Comparison of ENCODE assay signal across 9 mouse cellular contexts in genomic region chr4:137882663-137883062, GRCm38 (mm10). TPM values are rescaled to one million over a fixed set of nuclear protein-coding genes. Genes with fewer than 3 reads are reported as not detected.
DNase-seq lines count a peak whose midpoint lies in the region; ATAC-seq lines count a peak whose summit lies in the region.
"Had no signal": no experiment of that assay in that cellular context is flagged by ENCODE, and none has a peak within 500 bp of the region (broad histone marks: within the 10 kb centered on the region; RNA-seq: fewer than 3 reads in every experiment).

No protein-coding gene starts in this region.

- intact Hi-C loops in heart, postnatal 25 days (cut with DNase I): no loop called here

- no peaks in the 10 kb centered on the region for H3K9me3 ChIP-seq in embryonic facial prominence, embryonic 10.5 days
- H3K9me3 ChIP-seq in forebrain, embryonic 13.5 days (replicated peaks): no peaks in the 10 kb centered on the region

- peak overlapping the region; percentile 71 for H3K27ac ChIP-seq in embryonic facial prominence, embryonic 10.5 days (replicated peaks)
- no peak overlapping the region for H3K27ac ChIP-seq in forebrain, embryonic 13.5 days

- H3K4me2 ChIP-seq in forebrain, embryonic 13.5 days: no peak overlapping the region

- 0 out of 2 replicates have a peak, but pooled peaks have one; percentile 16 for ATAC-seq in neutrophil, adult 5-6 weeks (ENCODE audit: extremely low read depth, insufficient number of reproducible peaks, low FRiP score, poor library complexity, severe bottlenecking)
- ATAC-seq in forebrain, embryonic 13.5 days: no peak

- no peak overlapping the region for H3K4me3 ChIP-seq in embryonic facial prominence, embryonic 10.5 days
- no peak overlapping the region for H3K4me3 ChIP-seq in forebrain, embryonic 13.5 days

- peaks cover 16% of the 10 kb centered on the region for H3K36me3 ChIP-seq in embryonic facial prominence, embryonic 10.5 days (replicated peaks)
- no peaks in the 10 kb centered on the region for H3K36me3 ChIP-seq in forebrain, embryonic 13.5 days (ENCODE audit: poor library complexity, severe bottlenecking)

- H3K4me1 ChIP-seq in embryonic facial prominence, embryonic 10.5 days: peaks cover 83% of the 10 kb centered on the region
- H3K4me1 ChIP-seq in forebrain, embryonic 13.5 days: peaks cover 16% of the 10 kb centered on the region

- H3K27me3 ChIP-seq in embryonic facial prominence, embryonic 10.5 days (replicated peaks; ENCODE audit: low read depth, poor library complexity, severe bottlenecking): no peaks in the 10 kb centered on the region
- H3K27me3 ChIP-seq in forebrain, embryonic 13.5 days: no peaks in the 10 kb centered on the region

- WGBS in embryonic facial prominence, embryonic 10.5 days: 39% methylated on average over 9 of the region's 9 CpGs
- WGBS in forebrain, embryonic 13.5 days: 82% methylated on average over 9 of the region's 9 CpGs

- peak; percentile 69 for DNase-seq in retina, postnatal 1 day
- DNase-seq in retina, embryonic 14.5 days (ENCODE audit: low spot score): no peak
- peak; percentile 67 for DNase-seq in embryonic facial prominence, embryonic 10.5 days (ENCODE audit: low spot score)
- DNase-seq in heart, postnatal 25 days (ENCODE audit: low spot score): peak; percentile 42
- DNase-seq in thymus, postnatal 25 days: no peak
- no peak for DNase-seq in kidney, adult 8-10 months
- DNase-seq: lung, adult 18-20 months had no signal

- no peak overlapping the region for H3K9ac ChIP-seq in forebrain, embryonic 13.5 days

RNA-seq across cellular contexts. Expression of gene Ece1, which starts 20.6 kb away (rescaled TPM):
- polyA plus RNA-seq in embryonic facial prominence, embryonic 10.5 days (2016; fragmentation: Nextera tagmentation; extraction: Ambion mirVana): 46.6 and 54.5 TPM in 2 replicates
- 100 to 1,000 TPM in 1 of 2 experiments, 10 to 100 TPM in 1; 91.2 to 111 TPM for total RNA-seq in heart, postnatal 25 days (2021)
- 5.7 and 5.9 TPM in 2 replicates for total RNA-seq in neutrophil, adult 5-6 weeks (2017)
- 10.8 and 12.9 TPM in 2 replicates for polyA plus RNA-seq in forebrain, embryonic 13.5 days (2015; fragmentation: Nextera tagmentation; extraction: Ambion mirVana)

Comparison
In these comparisons a context has a peak if more than half of its experiments do, and no peak if none do; other contexts are left out.
1. DNase-seq: peak in retina, postnatal 1 day (single experiment), embryonic facial prominence, embryonic 10.5 days (single experiment) and heart, postnatal 25 days (single experiment); none in retina, embryonic 14.5 days (single experiment), thymus, postnatal 25 days (single experiment) and kidney, adult 8-10 months (0 of 2).
2. RNA of gene Ece1, which starts 20.6 kb away (total RNA-seq): 91.2 to 111 TPM in heart, postnatal 25 days; 5.7 to 5.9 TPM in neutrophil, adult 5-6 weeks; every median in the first group is over 10 times any median in the second.